8 mouse cellular contexts compared by ENCODE assay signal in the genomic region with DNA sequence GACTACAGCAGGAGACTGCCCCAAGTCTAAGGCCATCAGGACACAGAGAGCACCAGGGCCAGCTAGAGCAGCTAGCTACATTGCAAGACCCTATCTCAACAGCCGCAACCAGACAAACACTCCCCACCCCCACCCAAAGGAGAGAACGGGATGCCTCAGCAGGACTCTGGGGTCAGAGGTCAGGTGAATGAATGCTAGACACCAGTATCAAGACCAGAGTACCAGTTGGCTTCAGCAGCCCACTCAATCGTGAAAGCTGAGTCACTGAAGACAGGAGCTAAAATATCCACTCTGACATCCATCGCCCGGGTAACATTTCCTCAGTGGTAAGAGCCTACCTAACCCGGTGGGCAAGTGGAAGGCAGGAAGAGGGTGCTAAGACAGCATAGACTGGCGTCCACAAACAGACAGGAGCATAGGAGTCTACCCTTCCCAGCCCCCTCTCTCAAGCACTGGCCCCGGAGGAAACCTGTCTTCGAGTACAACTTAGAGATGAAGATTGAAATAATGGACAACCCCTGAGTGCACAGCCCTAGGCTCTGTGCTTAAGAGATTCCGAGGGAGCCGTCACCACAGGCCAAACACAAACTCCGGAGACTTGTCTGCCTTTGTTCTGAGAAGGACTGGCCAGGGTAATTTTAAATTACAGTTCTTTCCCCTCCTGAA. TPM values are rescaled to one million over a fixed set of nuclear protein-coding genes. Genes with fewer than 3 reads are reported as not detected.
DNase-seq lines count a peak whose midpoint lies in the region; ATAC-seq and TF ChIP-seq lines count a peak whose summit lies in the region.

No protein-coding gene starts in this region.

- peaks cover 47% of the 10 kb centered on the region for H3K4me1 ChIP-seq in heart, embryonic 13.5 days
- no peaks in the 10 kb centered on the region for H3K4me1 ChIP-seq in embryonic facial prominence, embryonic 11.5 days (ENCODE audit: control insufficient read depth, insufficient read depth, low read length)
- H3K4me1 ChIP-seq in kidney, adult 2 months (ENCODE audit: control insufficient read depth, insufficient read depth, low read length) = peaks cover 24% of the 10 kb centered on the region
- H3K4me1 ChIP-seq in midbrain, embryonic 16.5 days (ENCODE audit: control insufficient read depth, insufficient read depth, low read length) = peaks cover 28% of the 10 kb centered on the region

- no peak for DNase-seq in heart, adult 8-10 months (ENCODE audit: low spot score)
- no peak for DNase-seq in embryonic facial prominence, embryonic 11.5 days (ENCODE audit: low spot score)
- DNase-seq in kidney, adult 2 months = peak; percentile 71
- no peak for DNase-seq in cerebellum, adult 11-12 months
- no peak for DNase-seq in gastrocnemius, postnatal 14 days
- DNase-seq in spleen, postnatal 4 days (ENCODE audit: low spot score in 2 of 2) = no peak

- H3K27ac ChIP-seq in heart, embryonic 13.5 days (replicated peaks) = peak overlapping the region; percentile 71
- H3K27ac ChIP-seq in embryonic facial prominence, embryonic 11.5 days (replicated peaks; ENCODE audit: low read depth, low read length) = no peak overlapping the region
- peak overlapping the region; percentile 58 for H3K27ac ChIP-seq in kidney, adult 2 months (ENCODE audit: insufficient read depth, low read depth, low read length)
- no peak overlapping the region for H3K27ac ChIP-seq in midbrain, embryonic 16.5 days (ENCODE audit: low read length)

- peak overlapping the region; percentile 86 for H3K4me2 ChIP-seq in heart, embryonic 13.5 days
- peak overlapping the region; percentile 24; the same call in 1 of the 2 replicates for H3K4me2 ChIP-seq in embryonic facial prominence, embryonic 11.5 days (ENCODE audit: low read depth, low read length)
- H3K4me2 ChIP-seq in midbrain, embryonic 16.5 days (ENCODE audit: low read length) = peak overlapping the region; percentile 49

- WGBS in heart, embryonic 13.5 days = 30% methylated on average over 12 of the region's 12 CpGs
- 50% methylated on average over 12 of the region's 12 CpGs for WGBS in embryonic facial prominence, embryonic 11.5 days
- WGBS in kidney, adult 2 months = 24% methylated on average over 12 of the region's 12 CpGs
- WGBS in midbrain, embryonic 16.5 days = 70% methylated on average over 12 of the region's 12 CpGs

- no peak for TF ChIP-seq CTCF in kidney, adult 2 months (conservative IDR thresholded peaks at IDR 0.05; ENCODE audit: insufficient read depth, insufficient read length, low read depth, low read length)

- H3K9ac ChIP-seq in heart, embryonic 13.5 days = peak overlapping the region; percentile 98
- H3K9ac ChIP-seq in embryonic facial prominence, embryonic 11.5 days (replicated peaks; ENCODE audit: low read length) = no peak overlapping the region
- 0 out of 2 replicates have a peak overlapping the region, but pooled peaks have one; percentile 17 for H3K9ac ChIP-seq in midbrain, embryonic 16.5 days (ENCODE audit: low read depth, low read length)

- peaks cover 46% of the 10 kb centered on the region for H3K36me3 ChIP-seq in heart, embryonic 13.5 days
- H3K36me3 ChIP-seq in embryonic facial prominence, embryonic 11.5 days (replicated peaks; ENCODE audit: control insufficient read depth, insufficient read depth, low read depth, low read length) = peaks cover 2% of the 10 kb centered on the region; the same call in 1 of the 2 replicates
- peaks cover 8% of the 10 kb centered on the region for H3K36me3 ChIP-seq in kidney, adult 2 months (ENCODE audit: control insufficient read depth, insufficient read depth, low read length)
- peaks cover 33% of the 10 kb centered on the region for H3K36me3 ChIP-seq in midbrain, embryonic 16.5 days (ENCODE audit: control insufficient read depth, insufficient read depth, low read length)

- peak overlapping the region; percentile 94 for H3K4me3 ChIP-seq in heart, embryonic 13.5 days
- no peak overlapping the region for H3K4me3 ChIP-seq in embryonic facial prominence, embryonic 11.5 days (ENCODE audit: low read depth, low read length)
- H3K4me3 ChIP-seq in kidney, adult 2 months (ENCODE audit: insufficient read depth, low read depth, low read length) = peak overlapping the region; percentile 90
- H3K4me3 ChIP-seq in midbrain, embryonic 16.5 days (ENCODE audit: low read depth, low read length) = 0 out of 2 replicates have a peak overlapping the region, but pooled peaks have one; percentile 6

- no peaks in the 10 kb centered on the region for H3K9me3 ChIP-seq in heart, embryonic 13.5 days
- H3K9me3 ChIP-seq in embryonic facial prominence, embryonic 11.5 days (replicated peaks; ENCODE audit: control insufficient read depth, low read length) = no peaks in the 10 kb centered on the region
- no peaks in the 10 kb centered on the region for H3K9me3 ChIP-seq in midbrain, embryonic 16.5 days (replicated peaks; ENCODE audit: control insufficient read depth, low read length, poor library complexity, severe bottlenecking)

- no peak for TF ChIP-seq POLR2A in kidney, adult 2 months (IDR thresholded peaks at IDR 0.05; ENCODE audit: low read depth, low read length)

- intact Hi-C loops in gastrocnemius, postnatal 14 days (cut with DNase I; ENCODE audit: low total_unique reads) = loop anchor here (10.0 kb wide), 1 partner anchor 172 kb away; no protein-coding TSS in a partner anchor

- no peak for ATAC-seq in heart, embryonic 13.5 days (ENCODE audit: extremely low read depth, insufficient number of reproducible peaks, low FRiP score, low TSS enrichment)
- no peak for ATAC-seq in embryonic facial prominence, embryonic 11.5 days (replicated peaks; ENCODE audit: insufficient number of reproducible peaks, low FRiP score, low TSS enrichment, low read depth)
- ATAC-seq in midbrain, embryonic 16.5 days = no peak

- no peaks in the 10 kb centered on the region for H3K27me3 ChIP-seq in heart, embryonic 13.5 days (replicated peaks)
- no peaks in the 10 kb centered on the region for H3K27me3 ChIP-seq in embryonic facial prominence, embryonic 11.5 days (ENCODE audit: control insufficient read depth, insufficient read depth, low read length)
- no peaks in the 10 kb centered on the region for H3K27me3 ChIP-seq in kidney, adult 2 months (replicated peaks; ENCODE audit: control insufficient read depth, insufficient read depth, low read length)
- H3K27me3 ChIP-seq in midbrain, embryonic 16.5 days (ENCODE audit: control insufficient read depth, insufficient read depth, low read depth, low read length) = no peaks in the 10 kb centered on the region

RNA-seq across cellular contexts. Expression of gene Sik1, which starts 2.7 kb away (rescaled TPM):
- 17.2 and 17.6 TPM in 2 replicates for polyA plus RNA-seq in heart, embryonic 13.5 days (2015; fragmentation: Nextera tagmentation; extraction: Ambion mirVana)
- 10 to 100 TPM; 19.0 to 34.0 (median 30.2) TPM for total RNA-seq in heart, adult 8-10 months (2022)
- 10.5 and 14.0 TPM in 2 replicates for polyA plus RNA-seq in embryonic facial prominence, embryonic 11.5 days (2014; fragmentation: Nextera tagmentation; extraction: Ambion mirVana)
- polyA plus RNA-seq in kidney, adult 2 months (2012; rRNA removed) = 35.5 and 57.6 TPM in 2 replicates
- polyA plus RNA-seq in midbrain, embryonic 16.5 days (2015; fragmentation: Nextera tagmentation; extraction: Ambion mirVana) = 16.7 and 20.9 TPM in 2 replicates
- 10 to 100 TPM; 18.1 to 18.6 TPM for total RNA-seq in gastrocnemius, postnatal 14 days (2021)

Comparison
In these comparisons a context has a peak if more than half of its experiments do, and no peak if none do; other contexts are left out.
1. H3K27ac ChIP-seq: peak in heart, embryonic 13.5 days (single experiment) and kidney, adult 2 months (single experiment); none in embryonic facial prominence, embryonic 11.5 days (single experiment) and midbrain, embryonic 16.5 days (single experiment).
2. H3K4me2 ChIP-seq: peak in every context shown above with its lines; median percentile 86 in heart, embryonic 13.5 days; 49 in midbrain, embryonic 16.5 days; 24 in embryonic facial prominence, embryonic 11.5 days.